19 mouse cellular contexts compared by ENCODE assay signal in the genomic region with DNA sequence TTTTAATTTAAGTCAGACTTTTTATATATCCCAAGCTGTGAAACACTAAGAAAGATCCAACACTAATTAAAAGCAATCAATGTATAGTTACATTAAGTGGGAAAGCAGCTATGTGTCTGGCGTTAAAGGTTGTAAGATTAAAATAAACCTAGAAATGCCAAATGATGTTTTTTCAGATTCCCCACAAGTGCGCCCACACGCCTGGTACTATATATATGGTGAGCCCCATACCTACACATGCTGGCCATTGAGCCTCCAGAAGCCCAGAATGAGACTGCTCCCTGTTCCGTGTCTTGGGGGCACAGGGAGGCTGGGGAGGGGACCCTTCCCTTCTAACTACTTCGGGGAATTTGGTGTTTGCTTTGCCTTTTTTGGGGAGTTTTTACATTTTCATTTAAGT. TPM values are rescaled to one million over a fixed set of nuclear protein-coding genes. Genes with fewer than 3 reads are reported as not detected.
"Had no signal": no experiment of that assay in that cellular context is flagged by ENCODE, and none has a peak within 500 bp of the region (broad histone marks: within the 10 kb centered on the region; RNA-seq: fewer than 3 reads in every experiment).

No protein-coding gene starts in this region.

- DNase-seq: lung, embryonic 14.5 days; lung, postnatal 10 days; lung, postnatal 4 days; retina, postnatal 1 day; right cerebral cortex, adult 18-20 months; right cerebral cortex, postnatal 25 days; right cerebral cortex, postnatal 4 days; spleen, adult 18-20 months; thymus, adult 2 months; thymus, postnatal 25 days; thymus, postnatal 4 days had no signal

- H3K27ac ChIP-seq: midbrain, embryonic 12.5 days; stomach, embryonic 15.5 days; stomach, postnatal 0 days had no signal

- H3K9me3 ChIP-seq: midbrain, embryonic 10.5 days; midbrain, embryonic 12.5 days; neural tube, embryonic 13.5 days; neural tube, embryonic 15.5 days; stomach, embryonic 15.5 days had no signal

- H3K4me2 ChIP-seq: lung, embryonic 14.5 days; midbrain, embryonic 12.5 days; neural tube, embryonic 13.5 days; neural tube, embryonic 15.5 days; stomach, embryonic 15.5 days had no signal

- H3K27me3 ChIP-seq: midbrain, embryonic 12.5 days; neural tube, embryonic 13.5 days; neural tube, embryonic 15.5 days had no signal

- H3K9ac ChIP-seq: lung, embryonic 14.5 days; midbrain, embryonic 12.5 days; neural tube, embryonic 13.5 days; neural tube, embryonic 15.5 days; stomach, embryonic 15.5 days had no signal

- H3K36me3 ChIP-seq: midbrain, embryonic 12.5 days; neural tube, embryonic 13.5 days; neural tube, embryonic 15.5 days; stomach, embryonic 15.5 days had no signal

- H3K4me3 ChIP-seq: midbrain, embryonic 10.5 days; midbrain, embryonic 12.5 days; myocyte; neural tube, embryonic 13.5 days; neural tube, embryonic 15.5 days; stomach, embryonic 15.5 days had no signal

- ATAC-seq: midbrain, embryonic 16.5 days had no signal

RNA-seq across cellular contexts. Expression of gene Zbtb16, which starts 34.7 kb away (rescaled TPM):
- polyA plus RNA-seq: myocyte had no signal
